Mouse (Mus musculus) fat pad, adult 2 months (tissue): ENCODE data around the gene Abhd8.
"Not testable (repeated sequence)": the region's sequence is repeated elsewhere in the genome, so short reads cannot be mapped to it uniquely, and the experiment has no call there.

Experiments
- DNase-seq: peaks from one replicate; pipeline ENCODE4 v3.0.0-alpha.2; 2011; ENCODE audit warnings: low read depth, low spot score; ENCODE audit errors: extremely low read depth

Gene Abhd8

DNA sequence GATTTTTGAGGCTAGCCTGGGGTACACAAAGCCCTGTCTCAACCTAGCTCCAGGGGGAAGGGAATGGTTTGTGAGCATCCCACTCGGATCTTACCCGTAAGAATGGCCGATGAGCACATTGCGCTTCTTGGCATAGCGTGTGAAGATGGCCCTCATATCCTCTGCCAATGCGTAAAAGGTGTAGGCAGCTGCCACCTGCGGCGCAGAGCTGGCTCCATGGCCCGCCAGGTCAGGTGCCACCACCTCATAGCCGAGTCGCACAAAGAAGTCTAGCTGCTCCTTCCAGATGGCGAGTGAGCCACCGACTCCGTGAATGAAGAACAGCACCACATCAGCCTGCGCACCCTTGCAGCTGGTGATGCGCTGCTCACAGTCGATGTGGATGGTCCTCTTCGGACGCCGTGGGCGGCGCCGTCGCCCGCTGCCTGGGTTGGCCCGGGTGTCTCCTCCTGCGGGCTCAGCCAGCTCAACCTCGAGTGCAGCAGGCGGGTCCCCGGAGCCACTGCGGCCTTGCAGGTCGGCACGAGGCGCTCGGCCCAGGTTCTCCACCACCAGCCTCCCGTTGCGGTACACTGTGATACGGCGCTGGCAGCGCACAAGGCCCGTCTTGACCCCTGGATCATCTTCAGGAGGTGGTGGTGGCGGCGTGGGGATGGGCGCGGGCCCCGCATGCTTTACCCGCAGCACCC is 2.2 kb downstream of the Abhd8 start:
- DNase-seq, result no peak

GRCm38 (mm10) chr8:71460716-71461115 is 2.7 kb downstream of the Abhd8 start:
- DNase-seq, result no peak

DNA sequence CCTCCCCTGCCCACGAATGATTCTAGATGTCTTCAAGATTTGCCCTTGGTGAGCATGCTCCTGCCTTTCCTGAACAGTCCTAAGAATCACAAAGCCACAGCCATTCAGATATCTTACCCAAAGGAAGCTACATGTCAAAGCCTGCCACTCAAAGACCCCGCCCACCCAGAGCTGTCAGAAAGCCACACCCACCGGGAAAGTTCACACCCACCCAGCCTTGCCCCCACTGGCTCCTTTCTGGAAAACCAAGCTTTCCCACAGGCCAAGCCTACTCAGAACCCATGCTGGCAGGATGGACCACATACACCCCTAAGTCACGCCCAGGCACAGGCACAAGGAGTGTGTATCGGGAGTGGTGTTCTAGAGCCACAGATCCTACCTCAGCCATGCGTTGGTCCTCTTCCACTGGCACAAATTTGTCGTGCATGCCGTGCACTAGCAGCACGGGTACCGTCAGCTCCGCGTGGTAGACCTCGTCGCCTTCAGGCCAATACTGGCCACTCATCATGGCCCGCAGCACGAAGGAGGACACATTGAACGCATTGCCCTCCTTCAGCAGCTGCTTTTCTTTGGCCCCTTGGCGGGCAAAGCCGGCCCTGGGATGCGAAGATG is 5.7 kb downstream of the Abhd8 start:
- DNase-seq, result no peak

DNA sequence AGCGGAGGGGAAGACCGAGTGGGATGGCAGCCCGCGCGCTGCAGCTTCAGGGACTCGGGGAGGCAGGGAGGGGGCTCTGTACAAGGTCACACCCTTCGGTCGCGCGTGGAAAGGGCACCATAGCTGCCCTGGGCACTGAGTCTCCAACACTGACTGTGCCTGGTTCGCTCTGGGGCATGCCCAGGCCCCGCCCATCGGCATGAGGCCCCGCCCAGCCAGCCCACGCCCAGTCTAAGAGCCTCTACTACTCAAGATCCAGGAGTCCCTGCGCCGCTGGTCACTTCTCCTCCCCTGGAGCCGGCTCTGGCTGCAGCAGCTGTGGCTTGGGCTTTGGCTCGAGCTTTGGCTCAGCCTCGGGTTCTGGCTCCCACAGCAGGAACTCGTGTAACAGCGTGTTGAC is 6.5 kb downstream of the Abhd8 start:
- DNase-seq, result no peak

- DNase-seq, result no peak
Measured at GRCm38 (mm10) chr8:71454668-71455067, 8.8 kb downstream of the Abhd8 start.

- no peak for DNase-seq
Measured at GRCm38 (mm10) chr8:71452669-71453068, 10.8 kb downstream of the Abhd8 start.

- DNase-seq, result no peak
Measured at GRCm38 (mm10) chr8:71451777-71452176, 11.7 kb downstream of the Abhd8 start.

DNA sequence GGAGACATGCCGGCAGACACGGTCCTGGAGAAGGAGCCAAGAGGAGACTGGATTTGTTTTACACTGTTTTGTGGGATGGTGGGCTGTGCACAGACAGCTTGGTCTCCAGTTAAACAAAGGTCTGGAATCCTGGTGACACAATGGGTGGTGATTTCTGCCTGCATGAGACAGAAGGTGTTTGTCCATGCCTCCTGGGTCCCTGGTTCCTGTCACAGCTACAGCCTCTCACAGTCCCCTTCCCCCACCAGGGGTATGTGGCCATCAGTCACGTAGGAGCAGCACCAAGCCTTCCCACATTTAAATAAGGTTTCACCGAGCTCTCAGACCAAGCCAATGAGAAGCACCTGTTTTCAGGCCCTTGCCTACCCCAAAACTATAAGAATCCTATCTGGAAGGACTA is 12.1 kb downstream of the Abhd8 start:
- no peak for DNase-seq

- no peak for DNase-seq
Measured at GRCm38 (mm10) chr8:71445096-71445495, 18.4 kb downstream of the Abhd8 start.

GRCm38 (mm10) chr8:71441404-71441803 is 22.1 kb downstream of the Abhd8 start:
- no peak for DNase-seq

GRCm38 (mm10) chr8:71437041-71437440 is 26.4 kb downstream of the Abhd8 start:
- DNase-seq, result no peak

DNA sequence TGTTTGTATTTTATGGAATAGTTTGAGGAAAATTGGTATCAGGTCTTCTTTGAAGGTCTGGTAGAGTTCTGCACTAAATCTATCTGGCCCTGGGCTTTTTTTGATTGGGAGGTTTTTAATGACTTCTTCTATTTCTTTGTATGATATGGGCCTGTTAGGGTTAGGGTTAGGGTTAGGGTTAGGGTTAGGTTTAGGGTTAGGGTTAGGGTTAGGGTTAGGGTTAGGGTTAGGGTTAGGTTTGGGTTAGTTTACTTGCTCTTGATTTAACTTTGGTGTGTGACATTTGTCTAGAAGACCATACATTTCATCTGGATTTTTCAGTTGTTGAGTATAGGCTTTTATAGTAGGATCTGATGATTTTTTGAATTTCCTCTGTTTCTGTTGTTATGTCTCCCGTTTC is 30.5 kb downstream of the Abhd8 start:
- not testable (repeated sequence) for DNase-seq

- no peak for DNase-seq
Measured at GRCm38 (mm10) chr8:71422121-71422520, 41.3 kb downstream of the Abhd8 start.

DNA sequence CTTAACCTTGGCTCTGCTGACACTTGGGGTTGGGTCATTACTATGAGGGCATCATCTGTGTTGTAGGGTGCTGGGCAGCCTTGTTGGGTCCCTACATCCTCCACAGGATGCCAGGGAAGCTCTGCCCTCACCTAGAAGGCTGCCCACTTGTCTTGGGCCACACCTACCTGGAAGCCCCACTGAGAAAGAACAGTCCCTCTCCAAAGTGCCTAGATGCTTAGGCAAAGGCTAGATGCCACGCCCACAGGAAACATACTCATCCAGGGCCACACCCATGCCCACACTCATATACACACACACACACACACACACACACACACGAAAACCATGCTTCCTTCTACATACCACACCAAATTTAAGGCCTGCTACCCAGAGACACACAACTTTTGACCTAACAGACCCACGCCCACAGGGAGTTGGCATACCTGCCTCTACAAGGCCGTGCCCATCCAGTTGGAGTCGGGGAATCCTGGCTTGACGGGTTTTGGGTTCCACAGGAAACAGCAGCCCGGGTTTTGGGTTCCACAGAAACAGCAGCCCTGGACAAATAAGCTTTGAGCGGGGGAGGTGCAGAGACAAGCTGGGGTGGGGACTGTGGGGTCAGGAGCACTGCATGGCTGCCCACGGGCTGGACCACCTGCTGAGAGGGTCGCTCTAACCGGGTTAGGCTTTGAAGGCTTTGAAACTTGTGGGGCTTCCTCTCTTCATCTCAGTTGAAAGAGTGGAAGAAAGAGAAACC is 51.8 kb downstream of the Abhd8 start:
- DNase-seq, result no peak

DNA sequence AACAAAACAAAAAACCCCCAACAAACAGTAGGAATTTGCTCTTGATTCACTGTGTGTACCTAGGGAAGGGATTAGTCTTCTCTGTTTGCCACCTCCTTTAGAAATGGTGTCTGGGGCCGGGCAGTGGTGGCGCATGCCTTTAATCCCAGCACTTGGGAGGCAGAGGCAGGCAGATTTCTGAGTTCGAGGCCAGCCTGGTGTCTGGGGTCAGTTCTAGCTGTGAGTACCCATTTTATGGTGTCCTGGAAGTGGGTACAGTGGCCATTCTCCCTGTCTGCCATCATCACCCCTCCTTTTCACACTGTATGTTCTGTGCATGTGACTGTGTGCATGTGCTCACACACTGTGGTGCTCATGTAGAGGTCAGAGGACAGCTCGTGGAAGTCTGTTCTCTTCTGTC is 55.2 kb downstream of the Abhd8 start:
- no peak for DNase-seq

- no peak for DNase-seq
Measured at GRCm38 (mm10) chr8:71407441-71407840, 56.0 kb downstream of the Abhd8 start.
